Mouse (Mus musculus): Measurements from ENCODE around the gene Dennd4c. TPM values are rescaled to one million over a fixed set of nuclear protein-coding genes. Genes with fewer than 3 reads are reported as not detected.
"Not testable (repeated sequence)": the region's sequence is repeated elsewhere in the genome, so short reads cannot be mapped to it uniquely, and the experiment has no call there.

Dennd4c gene
- polyA plus RNA-seq, 1 experiment from 2014 or later, result 3.9 TPM

DNA sequence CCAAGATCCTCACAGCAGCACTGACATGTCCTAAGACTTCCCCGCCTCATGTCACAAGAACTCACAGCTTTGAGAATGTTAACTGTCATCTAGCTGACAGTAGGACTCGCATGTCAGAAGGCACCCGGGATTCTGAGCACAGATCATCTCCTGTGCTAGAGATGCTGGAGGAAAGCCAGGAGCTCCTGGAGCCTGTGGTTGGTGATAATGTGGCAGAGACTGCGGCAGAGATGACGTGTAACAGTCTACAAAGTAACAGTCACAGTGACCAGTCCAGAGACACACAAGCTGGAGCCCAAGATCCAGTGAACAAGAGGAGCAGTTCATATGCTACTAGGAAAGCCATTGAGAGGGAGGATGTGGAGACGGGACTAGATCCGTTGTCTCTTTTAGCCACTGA, 76.8 kb downstream of the Dennd4c start:
- 94% methylated on average over 7 of the region's 7 CpGs for WGBS
- Histone ChIP-seq H3K27me3 (replicated peaks) (no peaks in the 10 kb centered on the region), H3K36me3 (peaks cover 52% of the 10 kb centered on the region), H3K9me3 (replicated peaks) (no peaks in the 10 kb centered on the region), H3K9ac (replicated peaks) (no peak overlapping the region), H3K27ac (replicated peaks) (no peak overlapping the region), H3K4me2 (no peak overlapping the region), H3K4me3 (replicated peaks) (no peak overlapping the region), H3K4me1 (no peaks in the 10 kb centered on the region)
- ATAC-seq (ENCODE audit: low FRiP score), result no peak

DNA sequence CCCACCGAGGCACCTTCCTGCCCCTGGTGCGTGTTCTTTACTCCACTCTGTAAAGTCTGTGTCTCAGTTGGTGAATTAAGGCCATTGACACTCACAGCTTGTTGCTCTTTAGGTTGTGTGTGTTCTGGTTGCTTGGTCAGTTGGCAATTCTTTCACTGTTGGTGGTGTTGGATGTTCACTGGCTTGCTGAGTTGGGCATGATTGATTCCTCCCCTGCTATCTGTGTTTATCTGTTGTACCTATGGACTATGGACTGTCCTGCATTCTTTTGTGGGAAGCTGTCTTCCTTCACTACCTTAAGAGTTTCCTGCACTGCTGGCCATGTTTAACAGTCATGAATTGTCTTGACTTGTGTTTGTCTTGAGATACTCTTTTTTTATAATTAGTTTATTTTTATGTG, 83.5 kb downstream of the Dennd4c start:
- H3K4me2 ChIP-seq, result no peak overlapping the region
- no peak for ATAC-seq (ENCODE audit: low FRiP score)
- H3K4me3 ChIP-seq (replicated peaks), result no peak overlapping the region
- no peaks in the 10 kb centered on the region for H3K27me3 ChIP-seq (replicated peaks)
- H3K27ac ChIP-seq (replicated peaks), result no peak overlapping the region
- WGBS, result 87% methylated on average over 2 of the region's 2 CpGs
- H3K4me1 ChIP-seq, result no peaks in the 10 kb centered on the region
- H3K9me3 ChIP-seq (replicated peaks), result no peaks in the 10 kb centered on the region
- H3K36me3 ChIP-seq, result peaks cover 38% of the 10 kb centered on the region
- no peak overlapping the region for H3K9ac ChIP-seq (replicated peaks)

DNA sequence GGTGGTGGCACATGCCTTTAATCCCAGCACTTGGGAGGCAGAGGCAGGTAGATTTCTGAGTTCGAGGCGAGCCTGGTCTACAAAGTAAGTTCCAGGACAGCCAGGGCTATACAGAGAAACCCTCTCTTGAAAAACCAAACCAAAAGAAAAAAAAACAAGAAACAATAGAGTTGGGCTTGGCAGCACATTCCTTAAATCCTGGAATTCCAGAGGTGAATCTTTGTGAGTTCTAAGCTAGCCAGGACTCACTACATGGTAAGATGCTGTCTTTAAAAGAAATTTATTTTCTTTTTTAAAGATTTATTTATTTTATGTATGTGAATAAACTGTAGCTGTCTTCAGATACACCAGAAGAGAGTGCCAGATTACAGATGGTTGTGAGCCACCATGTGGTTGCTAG, 92.8 kb downstream of the Dennd4c start:
- H3K9ac ChIP-seq (replicated peaks); H3K4me2 ChIP-seq; H3K27ac ChIP-seq (replicated peaks); ATAC-seq (ENCODE audit: low FRiP score); H3K4me1 ChIP-seq; H3K9me3 ChIP-seq (replicated peaks); H3K4me3 ChIP-seq (replicated peaks); H3K27me3 ChIP-seq (replicated peaks): not testable (repeated sequence)
- 98% methylated on average over 2 of the region's 2 CpGs for WGBS
- peaks cover 58% of the 10 kb centered on the region for H3K36me3 ChIP-seq

DNA sequence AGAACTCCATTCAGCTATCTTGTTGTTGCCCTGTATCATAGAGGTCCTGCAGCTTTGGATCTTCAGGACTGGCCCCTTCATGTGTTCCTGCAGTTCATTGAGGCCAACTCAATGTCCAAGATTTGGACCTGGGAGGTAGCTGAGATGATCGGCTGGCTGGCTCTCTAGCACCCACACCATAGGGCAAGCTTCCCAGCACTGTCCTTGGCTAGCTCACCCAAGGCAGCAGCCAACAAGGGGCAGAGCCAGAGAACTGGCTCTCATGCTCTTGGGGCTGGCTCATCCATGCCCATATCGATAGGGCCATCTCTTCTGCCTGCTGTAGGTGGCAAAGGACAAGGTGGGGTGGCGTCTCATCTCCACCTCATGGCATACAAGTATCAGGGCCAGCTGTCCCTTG, 97.0 kb downstream of the Dennd4c start:
- Histone ChIP-seq H3K9me3 (replicated peaks) (no peaks in the 10 kb centered on the region), H3K4me2 (no peak overlapping the region), H3K4me1 (no peaks in the 10 kb centered on the region), H3K9ac (replicated peaks) (no peak overlapping the region), H3K4me3 (replicated peaks) (no peak overlapping the region), H3K36me3 (peaks cover 46% of the 10 kb centered on the region), H3K27ac (replicated peaks) (no peak overlapping the region), H3K27me3 (replicated peaks) (no peaks in the 10 kb centered on the region)
- WGBS, result 98% methylated on average over 3 of the region's 3 CpGs
- no peak for ATAC-seq (ENCODE audit: low FRiP score)

DNA sequence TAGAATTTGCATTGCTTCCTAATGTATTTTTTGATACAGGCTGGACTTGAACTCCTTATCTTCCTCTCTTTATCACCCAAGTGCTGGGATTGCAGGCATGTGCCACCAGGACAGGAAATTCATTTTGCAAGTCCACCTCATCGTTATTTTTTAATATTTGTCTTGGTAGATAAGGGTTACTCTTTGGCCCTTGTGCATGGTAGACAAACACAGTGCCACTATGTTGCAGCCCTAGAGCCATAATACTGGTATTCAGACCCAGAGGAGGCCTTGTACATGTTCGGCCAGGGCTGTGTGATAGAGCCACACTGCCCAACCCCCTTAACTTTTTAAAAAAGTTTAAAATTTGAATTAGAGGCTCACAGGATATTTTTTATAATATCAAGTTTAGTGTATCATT, 98.9 kb downstream of the Dennd4c start:
- H3K9ac ChIP-seq (replicated peaks), result no peak overlapping the region
- no peak overlapping the region for H3K4me3 ChIP-seq (replicated peaks)
- no peak overlapping the region for H3K27ac ChIP-seq (replicated peaks)
- no peak overlapping the region for H3K4me2 ChIP-seq
- no peaks in the 10 kb centered on the region for H3K9me3 ChIP-seq (replicated peaks)
- no peak for ATAC-seq (ENCODE audit: low FRiP score)
- no peaks in the 10 kb centered on the region for H3K27me3 ChIP-seq (replicated peaks)
- no peaks in the 10 kb centered on the region for H3K4me1 ChIP-seq
- H3K36me3 ChIP-seq, result peaks cover 44% of the 10 kb centered on the region
- WGBS, result 93% methylated on average over 2 of the region's 2 CpGs

DNA sequence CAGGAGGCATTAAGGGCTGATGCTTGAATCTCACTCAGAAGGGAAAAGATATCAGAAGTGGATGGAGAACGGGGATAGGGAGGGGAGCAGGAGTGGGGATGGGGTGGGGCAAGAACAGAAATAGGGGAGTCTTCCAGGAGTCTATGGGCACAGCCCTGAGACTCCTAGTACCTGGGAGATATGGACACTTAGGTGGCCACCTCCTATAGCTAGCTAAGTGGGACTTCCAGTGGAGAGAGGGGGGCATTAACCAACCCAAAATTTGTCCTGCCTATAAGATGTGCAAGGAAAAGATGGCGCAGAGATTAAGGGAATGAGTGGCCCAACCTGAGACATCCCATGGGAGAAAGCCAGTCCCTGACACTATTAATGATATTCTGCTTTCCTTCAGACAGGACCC, 103.0 kb downstream of the Dennd4c start:
- no peaks in the 10 kb centered on the region for H3K9me3 ChIP-seq (replicated peaks)
- H3K27ac ChIP-seq (replicated peaks), result no peak overlapping the region
- WGBS, result 91% methylated on average over 2 of the region's 2 CpGs
- H3K36me3 ChIP-seq, result peaks cover 51% of the 10 kb centered on the region
- H3K9ac ChIP-seq (replicated peaks), result no peak overlapping the region
- H3K4me1 ChIP-seq, result peaks cover 10% of the 10 kb centered on the region
- H3K4me3 ChIP-seq (replicated peaks), result no peak overlapping the region
- no peak for ATAC-seq (ENCODE audit: low FRiP score)
- H3K27me3 ChIP-seq (replicated peaks), result no peaks in the 10 kb centered on the region
- H3K4me2 ChIP-seq, result no peak overlapping the region

DNA sequence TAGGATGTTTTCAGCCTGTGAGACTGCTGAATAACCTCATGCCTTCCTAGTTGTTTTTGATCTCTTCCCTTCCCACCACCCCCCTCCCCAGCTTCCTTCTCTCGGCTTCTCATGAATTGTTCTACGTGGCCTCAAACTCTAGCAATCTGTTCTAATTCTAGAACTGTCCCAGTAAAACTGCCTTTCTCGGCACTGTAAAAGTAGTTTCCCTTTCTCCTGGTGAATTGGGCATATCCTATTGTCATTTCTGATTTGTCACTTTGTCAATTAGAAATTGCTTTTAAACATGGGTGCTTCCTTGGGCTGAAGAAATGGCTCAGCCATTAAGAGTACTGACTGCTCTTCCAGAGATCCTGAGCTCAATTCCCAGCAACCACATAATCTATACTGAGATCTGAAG, 103.7 kb downstream of the Dennd4c start:
- no peak overlapping the region for H3K9ac ChIP-seq (replicated peaks)
- no peak overlapping the region for H3K4me3 ChIP-seq (replicated peaks)
- H3K27ac ChIP-seq (replicated peaks), result no peak overlapping the region
- no peaks in the 10 kb centered on the region for H3K9me3 ChIP-seq (replicated peaks)
- no peak for ATAC-seq (ENCODE audit: low FRiP score)
- H3K4me1 ChIP-seq, result peaks cover 10% of the 10 kb centered on the region
- H3K27me3 ChIP-seq (replicated peaks), result no peaks in the 10 kb centered on the region
- no peak overlapping the region for H3K4me2 ChIP-seq
- WGBS, result 71% methylated on average over 3 of the region's 3 CpGs
- H3K36me3 ChIP-seq, result peaks cover 47% of the 10 kb centered on the region

DNA sequence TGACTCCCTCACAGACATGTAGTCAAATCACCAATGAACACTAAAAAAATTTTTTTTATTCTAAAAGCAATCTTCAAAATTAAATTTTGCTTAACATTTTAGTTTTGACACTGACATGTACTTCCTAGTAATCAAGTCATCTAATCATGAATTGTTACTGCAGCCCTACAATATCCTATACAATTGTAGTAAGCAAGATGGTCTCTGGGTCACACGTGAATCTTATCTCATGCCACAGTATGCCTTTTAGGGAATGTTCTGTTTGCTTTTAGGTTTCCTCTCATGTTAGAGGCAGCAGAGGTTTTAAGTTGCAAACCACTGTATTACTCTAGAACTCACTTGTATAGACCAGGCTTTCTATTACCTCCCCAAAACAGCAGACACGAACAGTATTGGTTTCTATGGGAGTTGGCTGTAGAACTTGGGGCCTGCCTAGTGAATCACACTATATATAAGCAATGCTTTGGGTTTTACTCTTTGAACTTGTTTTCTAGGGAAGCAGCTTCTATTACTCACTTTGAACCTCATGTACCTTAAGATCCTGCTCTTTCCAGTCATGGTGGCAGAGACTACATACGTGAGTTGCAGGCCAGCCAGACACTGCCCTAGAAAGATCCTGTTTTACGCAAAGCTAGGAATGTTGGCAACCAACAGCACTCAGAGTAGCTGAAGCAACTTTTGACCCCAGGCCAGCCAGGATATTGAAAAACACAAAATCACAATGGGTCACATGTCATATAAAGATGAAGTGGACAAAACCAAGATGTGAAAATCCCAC, 104.6 kb downstream of the Dennd4c start:
- Histone ChIP-seq H3K9ac (replicated peaks) (no peak overlapping the region), H3K9me3 (replicated peaks) (no peaks in the 10 kb centered on the region), H3K27me3 (replicated peaks) (no peaks in the 10 kb centered on the region), H3K4me3 (replicated peaks) (no peak overlapping the region), H3K4me2 (no peak overlapping the region), H3K27ac (replicated peaks) (no peak overlapping the region), H3K36me3 (peaks cover 45% of the 10 kb centered on the region), H3K4me1 (peaks cover 12% of the 10 kb centered on the region)
- WGBS, result 92% methylated on average over 4 of the region's 4 CpGs
- ATAC-seq (ENCODE audit: low FRiP score), result no peak

DNA sequence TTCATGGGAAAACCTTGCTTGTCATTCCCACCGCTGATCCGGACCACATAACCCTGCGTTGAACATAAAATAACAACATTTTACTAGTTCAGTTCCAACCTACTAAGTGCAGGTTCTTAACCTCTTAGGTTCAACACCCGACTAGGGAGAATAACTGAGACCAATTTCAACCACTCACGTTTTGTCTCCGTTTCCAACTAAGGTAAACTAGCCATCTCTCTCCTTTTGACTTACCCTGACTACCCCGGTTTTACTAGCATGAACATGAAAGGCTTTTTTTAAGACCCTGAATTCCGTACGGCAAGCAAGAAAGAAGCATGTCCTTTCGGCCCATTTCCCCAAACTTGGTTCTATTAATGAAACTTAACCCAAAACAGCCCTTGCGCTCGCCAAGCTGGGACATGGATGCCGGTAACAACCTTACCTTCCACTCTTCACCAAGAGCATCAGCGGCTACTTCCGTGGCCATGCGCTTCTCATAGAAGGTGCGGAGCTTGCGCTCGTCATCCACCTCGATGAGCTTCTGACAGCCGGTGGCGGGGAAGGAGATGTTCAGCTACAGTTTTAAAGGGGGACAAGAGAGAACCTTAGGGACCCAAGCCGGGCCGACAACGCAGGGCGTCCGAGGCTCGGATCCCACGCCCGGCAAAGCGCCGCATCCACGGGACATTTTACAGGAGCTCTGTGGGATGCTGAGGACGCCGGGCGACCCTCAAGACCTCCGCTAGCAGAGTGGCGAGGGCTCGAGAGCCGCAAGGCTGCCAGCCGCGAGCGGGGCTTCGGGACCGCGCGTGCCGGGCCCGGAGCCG, 108.2 kb downstream of the Dennd4c start:
- H3K27ac ChIP-seq (replicated peaks), result peak overlapping the region; percentile 95
- peak; percentile 15; the same call in 1 of the 2 replicates for ATAC-seq (ENCODE audit: low FRiP score)
- WGBS, result 1% methylated on average over 49 of the region's 50 CpGs

DNA sequence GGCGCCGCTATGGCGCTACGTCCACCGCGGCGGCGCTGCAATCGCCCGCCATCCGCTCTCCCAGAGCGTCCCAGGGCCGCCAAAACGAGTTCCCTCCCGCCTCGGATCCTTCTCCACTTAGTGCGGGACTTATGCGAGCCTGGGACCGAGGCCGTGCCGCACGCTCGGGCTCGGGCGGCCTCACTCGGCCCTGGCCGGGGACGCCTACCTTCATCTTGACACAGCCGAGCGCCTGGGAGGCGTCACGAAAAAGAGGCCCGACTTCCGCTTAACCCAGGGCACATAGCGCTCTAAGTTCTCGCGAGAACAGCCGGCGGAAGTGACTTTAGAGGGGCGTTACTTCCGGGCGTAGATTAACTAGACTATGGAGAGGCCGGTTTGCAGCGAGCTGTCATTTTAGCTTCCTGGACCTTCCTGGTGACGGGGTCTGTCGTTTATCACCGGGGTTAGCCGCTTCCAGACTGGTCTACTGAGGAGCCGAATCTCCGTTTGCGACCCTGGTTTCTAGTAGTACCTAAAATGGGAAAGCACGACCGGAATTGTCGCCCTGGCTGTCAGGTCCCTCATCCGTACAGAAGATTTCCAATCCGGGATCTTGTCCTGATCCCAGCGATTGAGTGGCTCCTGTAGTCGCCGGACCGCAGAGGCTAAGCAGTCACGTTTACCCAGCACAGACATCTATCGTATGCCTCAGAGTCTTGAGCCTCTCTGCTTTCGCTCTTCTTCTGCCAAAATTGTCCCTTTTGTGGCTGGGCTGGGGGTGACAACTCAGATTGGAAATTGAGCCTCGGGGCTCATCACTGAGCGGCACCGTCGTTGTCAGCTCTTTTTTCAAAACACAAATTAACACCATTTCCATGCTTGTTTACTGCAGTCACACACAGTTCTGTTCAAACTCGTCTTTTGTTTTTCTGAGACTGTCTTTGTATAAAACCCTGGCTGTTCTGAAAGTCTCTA, 109.0 kb downstream of the Dennd4c start, which contains the start of gene Rps6:
TSS of gene Rps6 (minus strand) at position 300 of the 957 bp plus-strand sequence.
- Histone ChIP-seq H3K27ac (replicated peaks) (peak within 1 kb of the TSS; percentile 95), H3K4me1 (peaks cover 18% of the 10 kb centered on the region), H3K9ac (replicated peaks) (peak within 1 kb of the TSS; percentile 96), H3K9me3 (replicated peaks) (no peaks in the 10 kb centered on the region), H3K4me3 (replicated peaks) (peak within 1 kb of the TSS; percentile 85), H3K27me3 (replicated peaks) (no peaks in the 10 kb centered on the region; the same call in 1 of the 2 replicates), H3K36me3 (peaks cover 28% of the 10 kb centered on the region), H3K4me2 (peak within 1 kb of the TSS; percentile 60)
- ATAC-seq (ENCODE audit: low FRiP score), result peak; percentile 100
- under 1% methylated on average over 66 of the region's 68 CpGs for WGBS

More for the DNA sequence above, 108.2 kb downstream of the Dennd4c start:
- Histone ChIP-seq H3K4me2 (peak overlapping the region; percentile 56), H3K27me3 (replicated peaks) (no peaks in the 10 kb centered on the region), H3K4me1 (peaks cover 18% of the 10 kb centered on the region), H3K36me3 (peaks cover 36% of the 10 kb centered on the region), H3K9me3 (replicated peaks) (no peaks in the 10 kb centered on the region), H3K9ac (replicated peaks) (peak overlapping the region; percentile 96), H3K4me3 (replicated peaks) (peak overlapping the region; percentile 85)

DNA sequence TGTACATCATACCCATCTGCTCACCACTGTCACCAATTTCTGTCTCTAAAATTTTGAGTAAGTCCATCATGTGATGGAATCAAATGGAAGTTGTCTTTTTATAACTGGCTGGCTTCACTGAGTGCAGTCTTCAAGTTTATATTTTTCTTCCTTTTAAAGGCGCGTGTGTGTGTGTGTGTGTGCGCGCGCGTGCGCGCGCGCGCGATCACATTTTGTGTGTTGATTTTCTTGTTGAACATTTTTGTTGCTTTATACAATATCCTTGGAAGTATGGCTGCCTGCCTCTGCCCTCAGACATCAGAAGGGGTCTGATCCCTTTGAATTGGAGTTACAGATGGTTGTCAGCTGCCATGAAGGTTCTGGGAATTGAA, 109.7 kb downstream of the Dennd4c start:
- H3K9ac ChIP-seq (replicated peaks), result peak overlapping the region; percentile 83
- no peaks in the 10 kb centered on the region for H3K9me3 ChIP-seq (replicated peaks)
- WGBS, result 62% methylated on average over 12 of the region's 12 CpGs
- peaks cover 22% of the 10 kb centered on the region for H3K36me3 ChIP-seq
- H3K27me3 ChIP-seq (replicated peaks), result no peaks in the 10 kb centered on the region; the same call in 1 of the 2 replicates
- no peak for ATAC-seq (ENCODE audit: low FRiP score)
- H3K4me3 ChIP-seq (replicated peaks), result peak overlapping the region; percentile 85
- peak overlapping the region; percentile 95 for H3K27ac ChIP-seq (replicated peaks)
- peak overlapping the region; percentile 60 for H3K4me2 ChIP-seq
- peaks cover 18% of the 10 kb centered on the region for H3K4me1 ChIP-seq
